Mouse (Mus musculus): ENCODE results near the gene Gm4307.
"Not testable (repeated sequence)": the region's sequence is repeated elsewhere in the genome, so short reads cannot be mapped to it uniquely, and the experiment has no call there.

Gene Gm4307

GRCm38 (mm10) chr10:100361038-100361437 lies at the start of gene Gm4307:
Gene Gm4307 (plus strand): TSS chr10:100361338.
- not testable (repeated sequence) for DNase-seq (ENCODE audit: low read depth)

GRCm38 (mm10) chr10:100335376-100335775 lies 25.8 kb upstream of the Gm4307 start, which contains the start of gene Gm4301:
Gene Gm4301 (plus strand): TSS chr10:100335676.
- DNase-seq (ENCODE audit: low read depth): not testable (repeated sequence)

GRCm38 (mm10) chr10:100340536-100340935 lies 20.6 kb upstream of the Gm4307 start, which contains the start of gene Gm4302:
Gene Gm4302 (plus strand): TSS chr10:100340836.
- DNase-seq (ENCODE audit: low read depth): not testable (repeated sequence)

GRCm38 (mm10) chr10:100345672-100346071 lies 15.5 kb upstream of the Gm4307 start, which contains the start of gene Gm4303:
Gene Gm4303 (plus strand): TSS chr10:100345972.
- not testable (repeated sequence) for DNase-seq (ENCODE audit: low read depth)

GRCm38 (mm10) chr10:100350793-100351192 lies 10.3 kb upstream of the Gm4307 start, which contains the start of gene Gm4305:
Gene Gm4305 (plus strand): TSS chr10:100351093.
- not testable (repeated sequence) for DNase-seq (ENCODE audit: low read depth)

- not testable (repeated sequence) for DNase-seq (ENCODE audit: low read depth)
Observed at GRCm38 (mm10) chr10:100356841-100357240, 4.3 kb upstream of the Gm4307 start.

GRCm38 (mm10) chr10:100382460-100382859 lies 21.3 kb downstream of the Gm4307 start, which contains the start of gene Gm4312:
Gene Gm4312 (minus strand): TSS chr10:100382560.
- not testable (repeated sequence) for DNase-seq (ENCODE audit: low read depth)

- DNase-seq (ENCODE audit: low read depth): peak; percentile 28
Observed at GRCm38 (mm10) chr10:100402301-100402700, 41.2 kb downstream of the Gm4307 start.
